Mouse (Mus musculus): Measurements from ENCODE around the gene Mfng.

- TF ChIP-seq ZKSCAN1 (IDR thresholded peaks at IDR 0.05; ENCODE audit: borderline replicate concordance, low read depth, low read length) (no peak), CHD2 (IDR thresholded peaks at IDR 0.05; ENCODE audit: low read length) (no peak), CTCF (conservative IDR thresholded peaks at IDR 0.05 in 1 of 2, IDR thresholded peaks at IDR 0.05 in 1 of 2; ENCODE audit: low read depth in 2 of 2, low read length in 2 of 2) (no peak), CHD1 (IDR thresholded peaks at IDR 0.05; ENCODE audit: low read depth, low read length) (no peak), MAX (IDR thresholded peaks at IDR 0.05; ENCODE audit: low read length) (no peak), MYC (IDR thresholded peaks at IDR 0.05; ENCODE audit: low read depth, low read length) (no peak), ZNF384 (IDR thresholded peaks at IDR 0.05; ENCODE audit: low read depth, low read length) (no peak), EP300 (IDR thresholded peaks at IDR 0.05; ENCODE audit: low read length) (no peak), USF1 (IDR thresholded peaks at IDR 0.05; ENCODE audit: low read depth, low read length) (no peak), POLR2A (IDR thresholded peaks at IDR 0.05; ENCODE audit: low read depth, low read length) (no peak), RAD21 (IDR thresholded peaks at IDR 0.05; ENCODE audit: low read depth, low read length) (no peak), E2F4 (IDR thresholded peaks at IDR 0.05; ENCODE audit: insufficient replicate concordance, low read depth, low read length) (no peak)
Observed at GRCm38 (mm10) chr15:78755966-78756725, 17.1 kb downstream of the Mfng start.

Data from CH12.LX (cell line).